Mouse (Mus musculus) forebrain, embryonic 10.5 days (tissue): ENCODE data around the gene Fancc. TPM values are rescaled to one million over a fixed set of nuclear protein-coding genes. Genes with fewer than 3 reads are reported as not detected.

Experiments used
- DNase-seq: peaks from one replicate; pipeline ENCODE4 v3.0.0-alpha.2; 2017; ENCODE audit warnings: low spot score; ENCODE audit errors: extremely low spot score
- H3K27ac ChIP-seq: fragments of 300-500 bp; sonication (generic); 2 replicates; pipeline ENCODE4 v1.5.1; 2016; ENCODE audit warnings: mild to moderate bottlenecking
- H3K27me3 ChIP-seq: fragments of 300-500 bp; sonication (generic); 2 replicates; pipeline ENCODE4 v1.6.1; 2016; ENCODE audit warnings: mild to moderate bottlenecking; ENCODE audit not compliant: poor library complexity, severe bottlenecking
- H3K36me3 ChIP-seq: fragments of 300-500 bp; sonication (generic); replicated peaks from 2 replicates; pipeline ENCODE4 v1.6.1; 2016; ENCODE audit warnings: mild to moderate bottlenecking, moderate library complexity
- H3K4me1 ChIP-seq: fragments of 300-500 bp; sonication (generic); 2 replicates; pipeline ENCODE4 v1.6.1; 2016
- H3K4me3 ChIP-seq: fragments of 300-500 bp; sonication (generic); 2 replicates; pipeline ENCODE4 v1.5.1; 2016; ENCODE audit warnings: mild to moderate bottlenecking, moderate library complexity
- H3K9me3 ChIP-seq: fragments of 300-500 bp; sonication (generic); 2 replicates; pipeline ENCODE4 v1.6.1; 2016; ENCODE audit warnings: mild to moderate bottlenecking, moderate library complexity
- WGBS: fragments of 180-500 bp; shearing (Covaris S2); methylation state at CpG from one replicate; pipeline ENCODE4 v1.1.7; 2016; 5-methylcytosine and 5-hydroxymethylcytosine counted together
- polyA plus RNA-seq: library from polyadenylated mRNA; unstranded; fragments of >200 nt; fragmentation: Nextera tagmentation; extraction: Ambion mirVana; gene quantifications from 2 replicates; pipeline ENCODE4 v1.2.1, GENCODE M21; 2016

The Fancc gene
- 22.4 and 23.9 TPM in 2 replicates for polyA plus RNA-seq

GRCm38 (mm10) chr13:63496646-63497582 lies at the start of gene Fancc:
Fancc (minus strand) TSS chr13:63497278.
- 22% methylated on average over 23 of the region's 23 CpGs for WGBS
- DNase-seq: peak; percentile 59
- peak within 1 kb of the TSS; percentile 19 for H3K4me3 ChIP-seq
- H3K36me3 ChIP-seq: no peaks in the 10 kb centered on the region
- H3K27me3 ChIP-seq: peaks cover 21% of the 10 kb centered on the region
- no peaks in the 10 kb centered on the region for H3K9me3 ChIP-seq
- peak within 1 kb of the TSS; percentile 81 for H3K27ac ChIP-seq
- H3K4me1 ChIP-seq: peaks cover 18% of the 10 kb centered on the region

- Histone ChIP-seq H3K36me3 (peaks cover 79% of the 10 kb centered on the region), H3K4me1 (peaks cover 79% of the 10 kb centered on the region), H3K4me3 (no peak overlapping the region), H3K9me3 (no peaks in the 10 kb centered on the region), H3K27me3 (no peaks in the 10 kb centered on the region), H3K27ac (no peak overlapping the region)
- WGBS: 76% methylated on average over 7 of the region's 7 CpGs
- no peak for DNase-seq
These were observed 48.2 kb upstream of the Fancc start for GRCm38 (mm10) chr13:63545291-63545690.

GRCm38 (mm10) chr13:63544967-63545253 lies 47.8 kb upstream of the Fancc start:
- H3K36me3 ChIP-seq: peaks cover 79% of the 10 kb centered on the region
- WGBS: 64% methylated on average over 5 of the region's 5 CpGs
- H3K27ac ChIP-seq: no peak overlapping the region
- no peak overlapping the region for H3K4me3 ChIP-seq
- no peaks in the 10 kb centered on the region for H3K27me3 ChIP-seq
- no peaks in the 10 kb centered on the region for H3K9me3 ChIP-seq
- peaks cover 75% of the 10 kb centered on the region for H3K4me1 ChIP-seq
- DNase-seq: no peak

GRCm38 (mm10) chr13:63544119-63544966 lies 47.3 kb upstream of the Fancc start:
- Histone ChIP-seq H3K27me3 (no peaks in the 10 kb centered on the region), H3K4me1 (peaks cover 70% of the 10 kb centered on the region), H3K27ac (no peak overlapping the region), H3K4me3 (no peak overlapping the region), H3K36me3 (peaks cover 83% of the 10 kb centered on the region), H3K9me3 (no peaks in the 10 kb centered on the region)
- WGBS: 74% methylated on average over 13 of the region's 13 CpGs
- DNase-seq: no peak

- DNase-seq: no peak
- H3K4me1 ChIP-seq: peaks cover 62% of the 10 kb centered on the region
- H3K27me3 ChIP-seq: no peaks in the 10 kb centered on the region
- H3K4me3 ChIP-seq: no peak overlapping the region
- WGBS: 57% methylated on average over 6 of the region's 6 CpGs
- no peak overlapping the region for H3K27ac ChIP-seq
- H3K36me3 ChIP-seq: peaks cover 91% of the 10 kb centered on the region
- H3K9me3 ChIP-seq: no peaks in the 10 kb centered on the region
These were observed 46.4 kb upstream of the Fancc start for GRCm38 (mm10) chr13:63543459-63543858.

- Histone ChIP-seq H3K27ac (peak overlapping the region; percentile 49; the same call in 1 of the 2 replicates), H3K9me3 (no peaks in the 10 kb centered on the region), H3K27me3 (no peaks in the 10 kb centered on the region), H3K4me3 (no peak overlapping the region), H3K4me1 (peaks cover 60% of the 10 kb centered on the region), H3K36me3 (peaks cover 91% of the 10 kb centered on the region)
- DNase-seq: no peak
- WGBS: 68% methylated on average over 3 of the region's 3 CpGs
These were observed 45.8 kb upstream of the Fancc start for GRCm38 (mm10) chr13:63542796-63543384.

GRCm38 (mm10) chr13:63541510-63541909 lies 44.4 kb upstream of the Fancc start:
- DNase-seq: no peak
- Histone ChIP-seq H3K27ac (peak overlapping the region; percentile 62), H3K36me3 (peaks cover 92% of the 10 kb centered on the region), H3K4me1 (peaks cover 60% of the 10 kb centered on the region), H3K27me3 (no peaks in the 10 kb centered on the region), H3K4me3 (no peak overlapping the region), H3K9me3 (no peaks in the 10 kb centered on the region)

GRCm38 (mm10) chr13:63540584-63540983 lies 43.5 kb upstream of the Fancc start:
- Histone ChIP-seq H3K4me3 (no peak overlapping the region), H3K9me3 (no peaks in the 10 kb centered on the region), H3K27ac (no peak overlapping the region), H3K4me1 (peaks cover 53% of the 10 kb centered on the region), H3K36me3 (peaks cover 92% of the 10 kb centered on the region), H3K27me3 (no peaks in the 10 kb centered on the region)
- DNase-seq: no peak
- WGBS: 91% methylated on average over 12 of the region's 12 CpGs

GRCm38 (mm10) chr13:63534981-63535380 lies 37.9 kb upstream of the Fancc start:
- H3K27ac ChIP-seq: no peak overlapping the region
- H3K4me3 ChIP-seq: no peak overlapping the region
- H3K27me3 ChIP-seq: no peaks in the 10 kb centered on the region
- H3K36me3 ChIP-seq: peaks cover 100% of the 10 kb centered on the region
- peaks cover 13% of the 10 kb centered on the region for H3K4me1 ChIP-seq
- no peak for DNase-seq
- no peaks in the 10 kb centered on the region for H3K9me3 ChIP-seq
- WGBS: 96% methylated on average over 4 of the region's 4 CpGs

GRCm38 (mm10) chr13:63530857-63531256 lies 33.8 kb upstream of the Fancc start:
- Histone ChIP-seq H3K9me3 (no peaks in the 10 kb centered on the region), H3K27ac (no peak overlapping the region), H3K36me3 (peaks cover 99% of the 10 kb centered on the region), H3K27me3 (peaks cover 13% of the 10 kb centered on the region; the same call in 1 of the 2 replicates), H3K4me1 (peaks cover 54% of the 10 kb centered on the region), H3K4me3 (no peak overlapping the region)
- DNase-seq: no peak
- 84% methylated on average over 9 of the region's 9 CpGs for WGBS

- Histone ChIP-seq H3K4me3 (no peak overlapping the region), H3K27ac (no peak overlapping the region), H3K4me1 (peaks cover 59% of the 10 kb centered on the region), H3K27me3 (peaks cover 13% of the 10 kb centered on the region; the same call in 1 of the 2 replicates), H3K36me3 (peaks cover 99% of the 10 kb centered on the region), H3K9me3 (no peaks in the 10 kb centered on the region)
- no peak for DNase-seq
- WGBS: 47% methylated on average over 3 of the region's 3 CpGs
These were observed 33.3 kb upstream of the Fancc start for GRCm38 (mm10) chr13:63530371-63530764.

- H3K36me3 ChIP-seq: peaks cover 99% of the 10 kb centered on the region
- no peak overlapping the region for H3K4me3 ChIP-seq
- DNase-seq: no peak
- no peak overlapping the region for H3K27ac ChIP-seq
- H3K4me1 ChIP-seq: peaks cover 65% of the 10 kb centered on the region
- WGBS: 66% methylated on average over 3 of the region's 3 CpGs
- H3K27me3 ChIP-seq: peaks cover 13% of the 10 kb centered on the region; the same call in 1 of the 2 replicates
- no peaks in the 10 kb centered on the region for H3K9me3 ChIP-seq
These were observed 32.7 kb upstream of the Fancc start for GRCm38 (mm10) chr13:63529602-63530370.
